Mouse (Mus musculus): ENCODE measurements around the gene Fpgs. TPM values are rescaled to one million over a fixed set of nuclear protein-coding genes. Genes with fewer than 3 reads are reported as not detected.

Fpgs gene
- total and polyA plus RNA-seq, 3 experiments: 4.6 to 18.0 (median 5.7) TPM

DNA sequence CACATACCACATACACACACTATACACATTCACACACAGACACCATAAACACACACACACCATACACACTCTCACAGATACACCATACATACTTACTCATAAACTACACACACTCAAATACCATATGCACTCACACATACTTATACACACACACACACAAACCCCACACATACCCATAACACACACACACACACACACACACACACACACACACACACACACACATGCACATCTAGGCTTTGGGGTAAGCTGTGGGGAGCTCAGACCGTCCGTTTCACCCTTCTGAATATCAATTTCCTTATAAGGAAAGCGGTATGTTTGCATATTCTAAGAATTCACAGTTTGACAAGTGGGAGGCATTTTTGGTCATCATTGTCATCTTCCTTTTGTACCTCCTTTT lies 18.6 kb upstream of the Fpgs start:
- 74% methylated on average over 3 of the region's 3 CpGs for WGBS
- H3K36me3 ChIP-seq (ENCODE audit: control insufficient read depth, insufficient read depth, low read length): no peaks in the 10 kb centered on the region
- no peak overlapping the region for H3K27ac ChIP-seq
- no peaks in the 10 kb centered on the region for H3K79me2 ChIP-seq (replicated peaks; ENCODE audit: control insufficient read depth, insufficient read depth, low read length)
- H3K27me3 ChIP-seq (ENCODE audit: control insufficient read depth, insufficient read depth, low read length): no peaks in the 10 kb centered on the region
- no peak for DNase-seq
- TF ChIP-seq POLR2A (IDR thresholded peaks at IDR 0.05; ENCODE audit: insufficient read depth, low read depth, low read length) (no peak), EP300 (IDR thresholded peaks at IDR 0.05; ENCODE audit: insufficient read depth, low read depth, low read length) (no peak), CTCF (IDR thresholded peaks at IDR 0.05) (no peak)
- peaks cover 3% of the 10 kb centered on the region for H3K4me1 ChIP-seq (ENCODE audit: control insufficient read depth, insufficient read depth, low read length)
- intact Hi-C loops (cut with DNase I): no loop called here
- H3K4me3 ChIP-seq: no peak overlapping the region
- no peak overlapping the region for H3K9ac ChIP-seq (ENCODE audit: low read depth, low read length)

DNA sequence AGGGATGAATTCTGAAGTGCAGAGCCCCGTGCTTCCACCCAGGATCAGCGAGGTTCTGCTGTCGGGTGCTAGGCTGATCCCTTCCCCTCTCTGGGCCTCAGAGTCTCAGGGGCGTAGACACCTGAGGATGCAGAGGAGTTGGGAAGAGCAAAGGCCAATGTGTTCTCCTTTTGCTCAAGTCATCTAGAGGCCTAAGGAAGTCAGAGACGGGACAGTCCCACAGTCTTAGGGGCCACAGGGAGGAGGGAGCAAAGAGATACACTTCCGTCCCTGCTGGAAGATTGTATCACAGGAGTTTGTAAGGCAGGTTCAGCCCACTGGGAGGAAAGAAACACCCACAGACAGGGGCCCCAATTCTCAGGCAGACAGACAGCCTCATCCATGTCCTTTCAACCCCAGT lies 18.1 kb upstream of the Fpgs start:
- Histone ChIP-seq H3K79me2 (replicated peaks; ENCODE audit: control insufficient read depth, insufficient read depth, low read length) (no peaks in the 10 kb centered on the region), H3K27ac (no peak overlapping the region), H3K36me3 (ENCODE audit: control insufficient read depth, insufficient read depth, low read length) (no peaks in the 10 kb centered on the region), H3K4me1 (ENCODE audit: control insufficient read depth, insufficient read depth, low read length) (peaks cover 3% of the 10 kb centered on the region), H3K9ac (ENCODE audit: low read depth, low read length) (no peak overlapping the region), H3K27me3 (ENCODE audit: control insufficient read depth, insufficient read depth, low read length) (no peaks in the 10 kb centered on the region), H3K4me3 (no peak overlapping the region)
- no peak for DNase-seq
- TF ChIP-seq EP300 (IDR thresholded peaks at IDR 0.05; ENCODE audit: insufficient read depth, low read depth, low read length): no peak
- TF ChIP-seq CTCF (IDR thresholded peaks at IDR 0.05): no peak
- no peak for TF ChIP-seq POLR2A (IDR thresholded peaks at IDR 0.05; ENCODE audit: insufficient read depth, low read depth, low read length)
- intact Hi-C loops (cut with DNase I): no loop called here
- WGBS: 40% methylated on average over 6 of the region's 6 CpGs

DNA sequence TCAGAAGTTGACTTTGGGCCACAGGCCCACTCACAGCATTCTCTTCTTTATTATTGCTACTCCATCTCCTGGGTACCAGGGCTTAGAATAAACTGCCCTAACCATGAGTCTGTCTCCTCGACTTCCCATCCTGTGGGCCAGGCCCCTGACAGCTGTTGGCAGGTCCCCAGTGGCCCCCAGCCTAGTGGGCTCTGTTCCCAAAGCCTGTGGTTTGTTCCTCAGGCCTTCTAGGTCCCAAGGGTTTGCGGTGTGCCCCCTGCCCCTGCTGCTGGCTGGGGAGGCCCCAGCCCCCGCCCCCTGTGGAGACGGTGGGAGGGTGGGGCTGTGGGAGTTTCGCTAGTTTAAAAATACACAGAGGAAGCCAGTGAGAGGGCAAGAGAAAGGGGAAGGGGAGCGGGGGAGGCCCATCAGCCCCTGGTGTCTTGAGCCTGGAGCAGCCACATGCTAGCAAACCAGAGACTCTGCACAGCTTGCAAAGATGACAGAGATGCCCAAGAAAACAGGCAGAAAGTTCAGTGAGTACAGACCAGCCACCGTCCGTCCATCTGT lies 16.8 kb upstream of the Fpgs start, which contains the start of gene Sh2d3c:
Gene Sh2d3c (plus strand): TSS at position 375 of the 549 bp plus-strand sequence.
- no peak for TF ChIP-seq POLR2A (IDR thresholded peaks at IDR 0.05; ENCODE audit: insufficient read depth, low read depth, low read length)
- TF ChIP-seq CTCF (IDR thresholded peaks at IDR 0.05): no peak
- TF ChIP-seq EP300 (IDR thresholded peaks at IDR 0.05; ENCODE audit: insufficient read depth, low read depth, low read length): no peak
- Histone ChIP-seq H3K79me2 (replicated peaks; ENCODE audit: control insufficient read depth, insufficient read depth, low read length) (no peaks in the 10 kb centered on the region), H3K36me3 (ENCODE audit: control insufficient read depth, insufficient read depth, low read length) (no peaks in the 10 kb centered on the region), H3K9ac (ENCODE audit: low read depth, low read length) (no peak within 1 kb of the TSS), H3K27ac (no peak within 1 kb of the TSS), H3K27me3 (ENCODE audit: control insufficient read depth, insufficient read depth, low read length) (no peaks in the 10 kb centered on the region), H3K4me1 (ENCODE audit: control insufficient read depth, insufficient read depth, low read length) (peaks cover 2% of the 10 kb centered on the region; the same call in 1 of the 2 replicates), H3K4me3 (no peak within 1 kb of the TSS)
- DNase-seq: peak in 1 of 2 experiments; percentile 60
- intact Hi-C loops (cut with DNase I): no loop called here
- 36% methylated on average over 8 of the region's 8 CpGs for WGBS

DNA sequence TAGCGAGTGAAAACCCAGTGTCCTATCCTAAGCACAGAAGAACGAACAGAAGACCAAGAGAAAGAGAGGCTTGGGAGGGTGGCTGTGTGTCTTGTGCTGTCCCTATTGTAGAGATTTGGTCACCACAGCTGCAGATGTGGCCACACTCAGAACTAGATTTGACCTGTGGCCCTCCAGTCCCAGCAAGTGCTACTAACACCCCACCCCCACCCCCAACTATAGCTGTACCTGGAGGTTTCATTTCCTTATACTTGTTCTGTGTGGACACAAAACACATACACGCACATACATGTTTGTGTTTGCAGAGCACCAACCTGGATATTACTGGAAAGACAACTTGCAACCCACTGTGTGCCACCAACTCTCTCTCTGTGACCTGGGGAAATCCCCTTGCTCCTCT lies 16.1 kb upstream of the Fpgs start:
- Histone ChIP-seq H3K27me3 (ENCODE audit: control insufficient read depth, insufficient read depth, low read length) (no peaks in the 10 kb centered on the region), H3K27ac (no peak overlapping the region), H3K79me2 (replicated peaks; ENCODE audit: control insufficient read depth, insufficient read depth, low read length) (no peaks in the 10 kb centered on the region), H3K4me3 (no peak overlapping the region), H3K9ac (ENCODE audit: low read depth, low read length) (no peak overlapping the region), H3K4me1 (ENCODE audit: control insufficient read depth, insufficient read depth, low read length) (peaks cover 5% of the 10 kb centered on the region), H3K36me3 (ENCODE audit: control insufficient read depth, insufficient read depth, low read length) (no peaks in the 10 kb centered on the region)
- DNase-seq: no peak
- WGBS: 95% methylated on average over 3 of the region's 3 CpGs
- intact Hi-C loops (cut with DNase I): no loop called here
- TF ChIP-seq POLR2A (IDR thresholded peaks at IDR 0.05; ENCODE audit: insufficient read depth, low read depth, low read length): no peak
- no peak for TF ChIP-seq EP300 (IDR thresholded peaks at IDR 0.05; ENCODE audit: insufficient read depth, low read depth, low read length)

- DNase-seq: no peak
- peaks cover 14% of the 10 kb centered on the region for H3K4me1 ChIP-seq (ENCODE audit: control insufficient read depth, insufficient read depth, low read length)
- intact Hi-C loops (cut with DNase I): no loop called here
- no peaks in the 10 kb centered on the region for H3K79me2 ChIP-seq (replicated peaks; ENCODE audit: control insufficient read depth, insufficient read depth, low read length)
- no peak overlapping the region for H3K9ac ChIP-seq (ENCODE audit: low read depth, low read length)
- H3K27ac ChIP-seq: no peak overlapping the region
- WGBS: 72% methylated on average over 9 of the region's 9 CpGs
- TF ChIP-seq POLR2A (IDR thresholded peaks at IDR 0.05; ENCODE audit: insufficient read depth, low read depth, low read length): no peak
- TF ChIP-seq EP300 (IDR thresholded peaks at IDR 0.05; ENCODE audit: insufficient read depth, low read depth, low read length): no peak
- TF ChIP-seq CTCF (IDR thresholded peaks at IDR 0.05): no peak
- no peaks in the 10 kb centered on the region for H3K36me3 ChIP-seq (ENCODE audit: control insufficient read depth, insufficient read depth, low read length)
- H3K4me3 ChIP-seq: no peak overlapping the region
- no peaks in the 10 kb centered on the region for H3K27me3 ChIP-seq (ENCODE audit: control insufficient read depth, insufficient read depth, low read length)
Observed at GRCm38 (mm10) chr2:32718761-32719160, 14.8 kb upstream of the Fpgs start.

DNA sequence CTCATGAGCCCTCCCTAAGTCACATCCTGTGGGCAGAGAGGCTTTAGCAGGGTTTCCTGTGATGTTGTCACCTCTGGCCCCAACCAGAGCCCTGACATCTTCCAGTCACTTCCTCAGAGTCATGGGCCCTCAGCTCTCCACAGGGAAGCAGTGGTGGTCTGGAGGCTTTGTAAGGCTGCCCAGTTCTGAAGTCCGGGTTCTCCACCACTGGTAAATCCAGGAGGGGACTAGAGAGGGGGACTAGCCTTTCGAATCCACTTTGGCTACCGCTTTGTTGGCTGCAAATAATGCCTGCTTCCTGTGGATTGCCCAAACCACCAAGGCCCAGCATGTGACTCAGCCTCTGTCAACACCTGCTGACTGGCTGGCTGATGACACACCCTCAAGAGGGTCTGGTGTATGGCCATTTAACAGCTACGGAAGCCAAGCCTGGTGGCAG lies 11.1 kb upstream of the Fpgs start:
- H3K9ac ChIP-seq (ENCODE audit: low read depth, low read length): no peak overlapping the region
- H3K79me2 ChIP-seq (replicated peaks; ENCODE audit: control insufficient read depth, insufficient read depth, low read length): no peaks in the 10 kb centered on the region; the same call in none of the 2 replicates
- intact Hi-C loops (cut with DNase I): loop anchor here (1.0 to 5.0 kb wide), 2 partner anchors 12 to 132 kb away; partner anchors contain the start of gene Stxbp1
- peaks cover 16% of the 10 kb centered on the region for H3K4me1 ChIP-seq (ENCODE audit: control insufficient read depth, insufficient read depth, low read length)
- peaks cover 4% of the 10 kb centered on the region; the same call in 1 of the 2 replicates for H3K36me3 ChIP-seq (ENCODE audit: control insufficient read depth, insufficient read depth, low read length)
- peak; percentile 31; the same call in 1 of the 2 replicates for TF ChIP-seq CTCF (IDR thresholded peaks at IDR 0.05)
- TF ChIP-seq POLR2A (IDR thresholded peaks at IDR 0.05; ENCODE audit: insufficient read depth, low read depth, low read length): 0 out of 2 replicates have a peak, but pooled peaks have one; percentile 26
- peak; percentile 45; the same call in 1 of the 2 replicates for TF ChIP-seq EP300 (IDR thresholded peaks at IDR 0.05; ENCODE audit: insufficient read depth, low read depth, low read length)
- 19% methylated on average over 4 of the region's 4 CpGs for WGBS
- peak; percentile 54 to 67 for DNase-seq
- no peaks in the 10 kb centered on the region for H3K27me3 ChIP-seq (ENCODE audit: control insufficient read depth, insufficient read depth, low read length)
- no peak overlapping the region for H3K4me3 ChIP-seq
- H3K27ac ChIP-seq: peak overlapping the region; percentile 97

Measured in heart, adult 2 months (tissue).